Mouse (Mus musculus) mouse embryonic stem cell (cell line): ENCODE measurements around the gene Fah.

Source experiments
- in situ Hi-C, 2 experiments: fragments of 300-500 bp; cut with MboI; formaldehyde crosslinking; loops; 1 replicate in 1 of 2; 3 replicates in 1 of 2; pipeline ENCODE4 v1.14.3; 2019 to 2020; ENCODE audit warnings: low sequenced_read_pairs in 2 of 2, low pct_unique_long_range_greater_than_20kb in 1 of 2, mixed read lengths in 1 of 2; ENCODE audit not compliant: unreplicated experiment in 1 of 2

Gene Fah

DNA sequence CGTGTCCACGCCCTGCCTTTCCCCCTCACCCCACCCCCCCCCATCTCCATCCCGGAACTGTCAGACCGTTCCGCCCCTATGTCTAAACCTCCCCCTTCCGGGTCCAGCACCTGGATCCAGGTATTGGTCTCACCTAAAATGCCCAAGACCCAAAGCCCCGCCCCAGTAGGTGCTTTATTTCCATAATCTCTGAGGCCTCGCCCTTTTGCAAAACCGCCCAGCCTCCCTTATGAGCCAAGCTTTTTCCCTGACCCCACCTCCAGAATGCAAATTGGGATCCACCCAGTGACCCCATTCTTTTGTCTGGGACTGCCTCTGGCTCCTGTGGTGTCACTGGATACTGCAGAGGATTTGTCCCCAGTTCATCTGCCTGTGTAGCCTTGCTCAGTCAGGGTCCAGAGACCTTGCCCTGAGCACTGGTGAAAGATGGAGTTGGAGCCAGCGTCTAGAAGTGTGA is at the start of gene Fah:
TSS of gene Fah (minus strand) at position 430 of the 457 bp plus-strand sequence.
- in situ Hi-C loops = no loop called here

DNA sequence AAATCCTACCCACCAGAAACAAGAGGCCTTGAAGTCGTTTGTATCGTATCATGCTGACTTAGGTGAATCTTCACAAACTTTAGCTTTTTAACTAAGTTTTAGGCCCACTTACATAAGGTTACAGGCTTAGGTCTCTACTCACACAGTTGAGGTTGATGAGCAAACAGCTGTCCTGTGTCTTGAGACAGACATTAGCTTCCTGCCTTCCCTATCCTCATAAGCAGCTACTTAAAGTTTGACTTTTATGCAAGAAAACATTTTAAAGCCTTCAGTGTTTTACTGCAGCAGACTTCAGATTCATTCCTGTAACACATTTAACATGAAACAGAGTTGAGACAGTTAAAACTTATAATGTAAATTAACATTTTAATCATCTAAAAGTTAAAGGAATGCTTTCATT is 46.2 kb upstream of the Fah start:
- in situ Hi-C loops = no loop called here

- in situ Hi-C loops = no loop called here
These were observed 45.4 kb upstream of the Fah start for GRCm38 (mm10) chr7:84651987-84652321.

GRCm38 (mm10) chr7:84651303-84651986 is 44.9 kb upstream of the Fah start:
- in situ Hi-C loops = no loop called here

DNA sequence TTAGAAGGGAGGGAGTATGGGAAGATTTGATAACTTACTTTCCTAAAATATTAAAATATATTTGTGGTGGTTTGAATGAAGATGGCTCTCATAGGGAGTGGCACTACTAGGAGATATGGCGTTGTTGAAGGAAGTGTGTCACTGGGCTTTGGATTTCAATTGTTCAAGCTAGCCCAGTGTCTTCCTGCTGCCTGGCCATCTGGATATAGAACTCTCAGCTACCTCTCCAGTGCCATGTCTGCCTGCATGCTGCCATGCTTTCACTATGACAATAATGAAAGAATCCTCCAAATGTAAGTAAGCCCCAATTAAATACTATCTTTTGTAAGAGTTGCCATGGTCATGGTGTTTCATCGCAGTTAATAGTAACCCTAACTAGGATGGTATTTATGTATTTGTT is 42.5 kb upstream of the Fah start:
- in situ Hi-C loops = no loop called here

GRCm38 (mm10) chr7:84646256-84646655 is 39.7 kb upstream of the Fah start:
- in situ Hi-C loops = no loop called here

- in situ Hi-C loops = no loop called here
These were observed 36.9 kb upstream of the Fah start for GRCm38 (mm10) chr7:84643270-84643998.

GRCm38 (mm10) chr7:84642159-84642928 is 35.8 kb upstream of the Fah start:
- in situ Hi-C loops = no loop called here

GRCm38 (mm10) chr7:84636939-84637338 is 30.4 kb upstream of the Fah start:
- in situ Hi-C loops = no loop called here

DNA sequence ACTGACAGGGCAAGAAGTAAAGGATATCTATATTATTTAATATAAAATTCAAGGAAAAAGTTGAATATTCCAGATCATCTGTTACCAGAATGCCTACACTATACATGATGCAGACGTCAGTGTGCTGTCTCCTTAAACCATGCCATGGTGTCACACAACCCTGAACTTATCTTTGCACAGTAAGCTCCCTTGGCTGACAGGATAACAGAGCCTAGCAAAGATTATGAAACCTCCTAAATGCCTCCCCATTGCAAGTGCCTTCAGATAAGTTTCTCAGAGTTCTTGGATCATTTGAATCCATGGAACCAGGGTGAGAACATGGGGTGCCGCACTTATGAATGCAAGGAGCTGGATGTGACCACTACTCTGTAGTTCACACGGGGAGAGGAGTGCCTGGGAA is 25.4 kb upstream of the Fah start:
- in situ Hi-C loops = no loop called here

DNA sequence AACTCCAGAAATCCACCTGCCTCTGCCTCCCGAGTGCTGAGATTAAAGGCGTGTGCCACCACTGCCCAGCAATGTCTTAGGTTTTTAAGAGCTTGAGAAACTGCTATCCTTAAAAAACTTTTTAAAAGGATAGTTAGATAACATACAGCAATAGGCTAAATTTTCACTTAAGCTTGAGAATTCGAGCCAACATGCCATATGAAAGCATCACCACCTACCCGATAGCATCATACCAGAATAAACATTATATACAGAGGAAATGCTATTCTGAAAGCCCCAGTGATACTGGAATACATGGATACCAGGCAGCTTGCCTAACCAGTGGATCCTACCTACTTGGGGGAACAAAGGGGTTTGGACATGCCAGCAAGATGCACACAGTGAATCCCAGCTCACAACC is 17.2 kb upstream of the Fah start:
- in situ Hi-C loops = no loop called here

GRCm38 (mm10) chr7:84620956-84621355 is 14.4 kb upstream of the Fah start:
- in situ Hi-C loops = no loop called here

GRCm38 (mm10) chr7:84618951-84619350 is 12.4 kb upstream of the Fah start:
- in situ Hi-C loops = no loop called here

- in situ Hi-C loops = no loop called here
These were observed 5.9 kb upstream of the Fah start for GRCm38 (mm10) chr7:84612445-84612844.

- in situ Hi-C loops = no loop called here
These were observed 5.1 kb upstream of the Fah start for GRCm38 (mm10) chr7:84611609-84612008.

GRCm38 (mm10) chr7:84605704-84606292 is 724 bp downstream of the Fah start:
- in situ Hi-C loops = no loop called here

GRCm38 (mm10) chr7:84605033-84605687 is 1.4 kb downstream of the Fah start:
- in situ Hi-C loops = no loop called here

DNA sequence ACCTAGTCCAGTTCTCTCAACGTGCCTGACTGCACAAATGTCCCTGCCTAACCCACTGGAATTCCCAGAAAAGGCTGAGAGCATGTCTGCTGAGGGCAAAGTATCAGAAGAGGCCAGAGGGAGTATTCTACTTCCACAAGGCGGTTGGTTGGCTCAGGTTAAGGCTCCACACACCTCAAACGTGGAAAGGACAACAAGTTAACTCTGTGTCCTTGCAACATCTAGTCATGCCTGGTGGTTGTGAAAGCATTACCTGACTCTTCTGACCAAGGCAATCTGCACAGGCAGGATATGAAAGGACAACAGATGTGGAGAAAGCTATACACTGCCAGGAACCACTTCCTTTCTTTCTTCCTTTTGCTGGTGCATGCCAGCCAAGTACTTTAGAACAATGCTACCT is 2.0 kb downstream of the Fah start:
- in situ Hi-C loops = no loop called here

GRCm38 (mm10) chr7:84601331-84601730 is 5.2 kb downstream of the Fah start:
- in situ Hi-C loops = no loop called here
